ENCODE assay signal across 15 mouse cellular contexts in the genomic region with DNA sequence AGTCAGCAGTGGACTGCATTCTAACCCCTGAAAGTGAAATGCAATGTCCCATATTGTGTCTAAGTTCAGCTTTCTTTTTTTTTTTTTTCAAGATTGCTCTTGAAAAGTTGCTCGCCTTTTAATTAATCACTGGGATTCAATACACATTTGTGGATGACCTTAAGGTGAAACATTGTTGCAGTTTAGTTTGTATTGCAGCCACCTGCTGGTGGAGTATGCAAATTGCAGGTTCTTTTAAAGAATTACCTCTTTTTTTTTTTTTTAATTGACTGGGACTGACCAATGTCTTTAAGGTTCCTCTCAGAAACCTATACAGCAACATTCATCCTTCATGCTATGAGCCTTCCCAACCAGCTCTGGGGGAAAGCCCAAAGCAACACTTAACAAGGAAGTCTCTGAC. TPM values are rescaled to one million over a fixed set of nuclear protein-coding genes. Genes with fewer than 3 reads are reported as not detected.
DNase-seq lines count a peak whose midpoint lies in the region; ATAC-seq and TF ChIP-seq lines count a peak whose summit lies in the region.
"Had no signal": no experiment of that assay in that cellular context is flagged by ENCODE, and none has a peak within 500 bp of the region (broad histone marks: within the 10 kb centered on the region; RNA-seq: fewer than 3 reads in every experiment).

No protein-coding gene starts in this region.

- H3K9me3 ChIP-seq in intestine, postnatal 0 days (ENCODE audit: control insufficient read depth), result no peaks in the 10 kb centered on the region
- H3K9me3 ChIP-seq in intestine, embryonic 16.5 days (ENCODE audit: control insufficient read depth, low read length), result no peaks in the 10 kb centered on the region; the same call in 1 of the 2 replicates
- no peaks in the 10 kb centered on the region for H3K9me3 ChIP-seq in midbrain, postnatal 0 days (ENCODE audit: low read length)
- H3K9me3 ChIP-seq in midbrain, embryonic 14.5 days (ENCODE audit: control insufficient read depth, low read length), result no peaks in the 10 kb centered on the region
- H3K9me3 ChIP-seq: limb, embryonic 15.5 days; midbrain, embryonic 12.5 days had no signal

- no peak overlapping the region for H3K27ac ChIP-seq in intestine, postnatal 0 days (ENCODE audit: low read depth, low read length)
- no peak overlapping the region for H3K27ac ChIP-seq in intestine, embryonic 16.5 days (ENCODE audit: low read length)
- H3K27ac ChIP-seq in midbrain, postnatal 0 days (ENCODE audit: low read depth, low read length), result no peak overlapping the region
- no peak overlapping the region for H3K27ac ChIP-seq in midbrain, embryonic 14.5 days (replicated peaks; ENCODE audit: low read depth, low read length)
- H3K27ac ChIP-seq: limb, embryonic 15.5 days; midbrain, embryonic 12.5 days had no signal

- H3K27me3 ChIP-seq in intestine, postnatal 0 days (replicated peaks; ENCODE audit: control insufficient read depth, insufficient read depth, low read length), result no peaks in the 10 kb centered on the region
- H3K27me3 ChIP-seq in intestine, embryonic 16.5 days (replicated peaks; ENCODE audit: control insufficient read depth, insufficient read depth, low read length), result no peaks in the 10 kb centered on the region
- H3K27me3 ChIP-seq in midbrain, postnatal 0 days (ENCODE audit: insufficient read depth, low read length), result no peaks in the 10 kb centered on the region
- no peaks in the 10 kb centered on the region for H3K27me3 ChIP-seq in midbrain, embryonic 14.5 days (ENCODE audit: control insufficient read depth, insufficient read depth, low read length)
- H3K27me3 ChIP-seq: limb, embryonic 15.5 days; midbrain, embryonic 12.5 days had no signal

- H3K4me3 ChIP-seq in intestine, postnatal 0 days (ENCODE audit: low read depth, low read length), result no peak overlapping the region
- H3K4me3 ChIP-seq in intestine, embryonic 16.5 days (ENCODE audit: low read length), result no peak overlapping the region
- H3K4me3 ChIP-seq in midbrain, postnatal 0 days (ENCODE audit: low read depth, low read length), result no peak overlapping the region
- no peak overlapping the region for H3K4me3 ChIP-seq in midbrain, embryonic 14.5 days (replicated peaks; ENCODE audit: low read depth, low read length)
- H3K4me3 ChIP-seq: limb, embryonic 15.5 days; midbrain, embryonic 12.5 days had no signal

- DNase-seq in midbrain, postnatal 0 days (ENCODE audit: low spot score), result no peak
- no peak for DNase-seq in midbrain, embryonic 14.5 days
- peak; percentile 9 for DNase-seq in adipocyte (ENCODE audit: low spot score)
- DNase-seq in c-Kit-positive CD71-positive TER-119-positive erythroid progenitor cells, embryonic 14.5 days (ENCODE audit: low spot score), result no peak
- DNase-seq in urinary bladder, postnatal 4 days (ENCODE audit: low spot score in 2 of 2), result no peak
- DNase-seq in frontal cortex, postnatal 14 days (ENCODE audit: low spot score in 2 of 2), result no peak
- DNase-seq: cerebellum, adult 9-11 months; kidney, postnatal 4 days; right cerebral cortex, postnatal 25 days had no signal

- H3K4me1 ChIP-seq in intestine, postnatal 0 days (replicated peaks; ENCODE audit: control insufficient read depth, insufficient read depth, low read length), result no peaks in the 10 kb centered on the region
- H3K4me1 ChIP-seq in intestine, embryonic 16.5 days (ENCODE audit: control insufficient read depth, insufficient read depth, low read length), result no peaks in the 10 kb centered on the region
- H3K4me1 ChIP-seq in midbrain, postnatal 0 days (ENCODE audit: insufficient read depth, low read length), result peaks cover 6% of the 10 kb centered on the region; the same call in 1 of the 2 replicates
- H3K4me1 ChIP-seq in midbrain, embryonic 14.5 days (ENCODE audit: control insufficient read depth, insufficient read depth, low read length), result peaks cover 11% of the 10 kb centered on the region; the same call in 1 of the 2 replicates
- H3K4me1 ChIP-seq: limb, embryonic 15.5 days had no signal

- H3K36me3 ChIP-seq in intestine, postnatal 0 days (ENCODE audit: control insufficient read depth, insufficient read depth), result no peaks in the 10 kb centered on the region
- no peaks in the 10 kb centered on the region for H3K36me3 ChIP-seq in intestine, embryonic 16.5 days (ENCODE audit: control insufficient read depth, insufficient read depth, low read length)
- H3K36me3 ChIP-seq in midbrain, postnatal 0 days (ENCODE audit: insufficient read depth, low read length), result no peaks in the 10 kb centered on the region
- H3K36me3 ChIP-seq in midbrain, embryonic 14.5 days (ENCODE audit: control insufficient read depth, insufficient read depth, low read length), result no peaks in the 10 kb centered on the region
- H3K36me3 ChIP-seq: G1E; limb, embryonic 15.5 days; midbrain, embryonic 12.5 days had no signal

- no peak overlapping the region for H3K4me2 ChIP-seq in intestine, postnatal 0 days (replicated peaks; ENCODE audit: low read depth)
- H3K4me2 ChIP-seq in intestine, embryonic 16.5 days (ENCODE audit: low read depth, low read length), result no peak overlapping the region
- H3K4me2 ChIP-seq in midbrain, postnatal 0 days (ENCODE audit: low read depth, low read length, poor library complexity, severe bottlenecking), result no peak overlapping the region
- H3K4me2 ChIP-seq in midbrain, embryonic 14.5 days (ENCODE audit: low read length), result no peak overlapping the region
- H3K4me2 ChIP-seq: limb, embryonic 15.5 days; midbrain, embryonic 12.5 days had no signal

- no peak for ATAC-seq in intestine, postnatal 0 days
- ATAC-seq in intestine, embryonic 16.5 days, result no peak
- ATAC-seq in midbrain, postnatal 0 days (ENCODE audit: low FRiP score), result no peak
- no peak for ATAC-seq in midbrain, embryonic 14.5 days (ENCODE audit: low FRiP score, low TSS enrichment)
- ATAC-seq: activated CD4-positive, CD25-positive, alpha-beta regulatory T cell, adult 4 months had no signal

- TF ChIP-seq CTCF in intestine, postnatal 0 days (IDR thresholded peaks at IDR 0.05; ENCODE audit: low read depth), result peak; percentile 35
- peak; percentile 49 for TF ChIP-seq CTCF in midbrain, postnatal 0 days (IDR thresholded peaks at IDR 0.05)

- 89% methylated on average over 1 of the region's 1 CpGs for WGBS in intestine, postnatal 0 days
- 91% methylated on average over 1 of the region's 1 CpGs for WGBS in intestine, embryonic 16.5 days
- WGBS in midbrain, postnatal 0 days, result 100% methylated on average over 1 of the region's 1 CpGs
- WGBS in midbrain, embryonic 14.5 days, result 83% methylated on average over 1 of the region's 1 CpGs

- H3K9ac ChIP-seq in intestine, postnatal 0 days (ENCODE audit: low read depth, low read length), result no peak overlapping the region
- no peak overlapping the region for H3K9ac ChIP-seq in intestine, embryonic 16.5 days (ENCODE audit: low read depth, low read length)
- no peak overlapping the region for H3K9ac ChIP-seq in midbrain, postnatal 0 days (replicated peaks; ENCODE audit: low read length, poor library complexity, severe bottlenecking)
- no peak overlapping the region for H3K9ac ChIP-seq in midbrain, embryonic 14.5 days (replicated peaks; ENCODE audit: low read length)
- H3K9ac ChIP-seq: limb, embryonic 15.5 days; midbrain, embryonic 12.5 days had no signal

RNA-seq across cellular contexts. Expression of gene Fam78b, which starts 33.2 kb away (rescaled TPM):
- polyA plus RNA-seq in intestine, postnatal 0 days (2015; fragmentation: Nextera tagmentation; extraction: Ambion mirVana), result 0.43 and 0.72 TPM in 2 replicates
- 0.54 and 0.71 TPM in 2 replicates for polyA plus RNA-seq in intestine, embryonic 16.5 days (2015; fragmentation: Nextera tagmentation; extraction: Ambion mirVana)
- 20.2 and 22.0 TPM in 2 replicates for total RNA-seq in midbrain, postnatal 0 days (2014; rRNA removed)
- 7.0 and 8.2 TPM in 2 replicates for polyA plus RNA-seq in midbrain, postnatal 0 days (2015; fragmentation: Nextera tagmentation; extraction: Ambion mirVana)
- 12.8 and 16.7 TPM in 2 replicates for polyA plus RNA-seq in midbrain, embryonic 14.5 days (2014; fragmentation: Nextera tagmentation; extraction: Ambion mirVana)
- polyA plus RNA-seq: activated CD4-positive, CD25-positive, alpha-beta regulatory T cell, adult 4 months; G1E had no signal
